Mouse (Mus musculus): Measurements from ENCODE around the gene Mup4.

DNA sequence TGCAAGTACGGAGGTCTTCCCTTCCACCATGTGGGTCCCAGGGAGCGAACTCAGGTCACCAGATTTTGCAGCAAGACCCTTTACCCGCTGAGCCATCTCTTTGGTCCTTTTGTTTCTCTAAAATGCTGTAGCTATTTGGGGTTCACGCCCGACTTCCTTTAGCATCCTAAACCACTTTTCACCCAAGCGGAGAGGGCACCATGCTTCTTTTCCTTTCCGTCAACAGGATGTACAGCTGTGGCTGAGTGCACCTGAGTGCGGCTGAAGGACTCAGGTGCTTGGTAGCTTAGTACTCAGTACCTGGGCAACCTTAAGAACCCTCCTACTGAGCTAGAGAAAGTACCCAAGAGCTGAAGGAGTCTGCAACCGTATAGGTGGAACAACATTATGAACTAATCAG lies 35.4 kb downstream of the Mup4 start:
- TF ChIP-seq CTCF (IDR thresholded peaks at IDR 0.05; ENCODE audit: borderline replicate concordance, control insufficient read depth, extremely low read depth, insufficient read depth, low read length, poor library complexity), result no peak
- TF ChIP-seq POLR2A (IDR thresholded peaks at IDR 0.05; ENCODE audit: control insufficient read depth, extremely low read depth, insufficient read depth, low read length, poor library complexity), result no peak
